12 mouse cellular contexts compared by ENCODE assay signal in genomic region chr6:30635361-30635862, GRCm38 (mm10). TPM values are rescaled to one million over a fixed set of nuclear protein-coding genes. Genes with fewer than 3 reads are reported as not detected.
DNase-seq lines count a peak whose midpoint lies in the region; ATAC-seq and TF ChIP-seq lines count a peak whose summit lies in the region.
"Had no signal": no experiment of that assay in that cellular context is flagged by ENCODE, and none has a peak within 500 bp of the region (broad histone marks: within the 10 kb centered on the region; RNA-seq: fewer than 3 reads in every experiment).

No protein-coding gene starts in this region.

- intact Hi-C loops in heart, adult 2 months (cut with DNase I): no loop called here

- no peaks in the 10 kb centered on the region for H3K36me3 ChIP-seq in heart, embryonic 16.5 days (ENCODE audit: control insufficient read depth, insufficient read depth)
- H3K36me3 ChIP-seq in heart, adult 2 months (ENCODE audit: control insufficient read depth, insufficient read depth, low read length): no peaks in the 10 kb centered on the region
- H3K36me3 ChIP-seq in midbrain, embryonic 11.5 days (ENCODE audit: control insufficient read depth, insufficient read depth, low read length): no peaks in the 10 kb centered on the region
- no peaks in the 10 kb centered on the region for H3K36me3 ChIP-seq in midbrain, embryonic 13.5 days
- no peaks in the 10 kb centered on the region for H3K36me3 ChIP-seq in embryonic facial prominence, embryonic 13.5 days
- no peaks in the 10 kb centered on the region for H3K36me3 ChIP-seq in myocyte (ENCODE audit: control insufficient read depth, insufficient read depth)

- TF ChIP-seq POLR2A in heart, adult 2 months (IDR thresholded peaks at IDR 0.05; ENCODE audit: insufficient read depth, low read depth, low read length): no peak
- no peak for TF ChIP-seq POLR2A in myocyte (IDR thresholded peaks at IDR 0.05; ENCODE audit: insufficient read length, low read depth)

- no peaks in the 10 kb centered on the region for H3K27me3 ChIP-seq in heart, embryonic 16.5 days (ENCODE audit: control insufficient read depth, insufficient read depth, low read length)
- H3K27me3 ChIP-seq in heart, adult 2 months (ENCODE audit: control insufficient read depth, insufficient read depth, low read length): no peaks in the 10 kb centered on the region
- no peaks in the 10 kb centered on the region for H3K27me3 ChIP-seq in midbrain, embryonic 11.5 days (ENCODE audit: control insufficient read depth, insufficient read depth, low read length)
- H3K27me3 ChIP-seq in midbrain, embryonic 13.5 days: no peaks in the 10 kb centered on the region
- no peaks in the 10 kb centered on the region for H3K27me3 ChIP-seq in embryonic facial prominence, embryonic 13.5 days
- H3K27me3 ChIP-seq in myocyte (ENCODE audit: control insufficient read depth, insufficient read depth, insufficient read length): no peaks in the 10 kb centered on the region

- H3K79me2 ChIP-seq in heart, adult 2 months (replicated peaks; ENCODE audit: control insufficient read depth, insufficient read depth, low read length): no peaks in the 10 kb centered on the region
- no peaks in the 10 kb centered on the region for H3K79me2 ChIP-seq in myocyte (ENCODE audit: control insufficient read depth, insufficient read depth)

- no peak for TF ChIP-seq CTCF in heart, adult 2 months (IDR thresholded peaks at IDR 0.05)

- no peaks in the 10 kb centered on the region for H3K9me3 ChIP-seq in heart, embryonic 16.5 days (replicated peaks; ENCODE audit: control insufficient read depth, low read length)
- peaks cover 4% of the 10 kb centered on the region for H3K9me3 ChIP-seq in midbrain, embryonic 11.5 days (ENCODE audit: control insufficient read depth, low read length)
- H3K9me3 ChIP-seq in midbrain, embryonic 13.5 days: no peaks in the 10 kb centered on the region
- H3K9me3 ChIP-seq in embryonic facial prominence, embryonic 13.5 days: no peaks in the 10 kb centered on the region

- no peak for TF ChIP-seq EP300 in heart, adult 2 months (IDR thresholded peaks at IDR 0.05; ENCODE audit: insufficient read depth, low read depth, low read length)

- H3K4me2 ChIP-seq in heart, embryonic 16.5 days (ENCODE audit: low read depth, low read length): no peak overlapping the region
- H3K4me2 ChIP-seq in midbrain, embryonic 11.5 days: no peak overlapping the region
- H3K4me2 ChIP-seq in midbrain, embryonic 13.5 days (replicated peaks): no peak overlapping the region
- no peak overlapping the region for H3K4me2 ChIP-seq in embryonic facial prominence, embryonic 13.5 days
- no peak overlapping the region for H3K4me2 ChIP-seq in myocyte (ENCODE audit: low read depth)

- WGBS in heart, embryonic 16.5 days: 28% methylated on average over 8 of the region's 8 CpGs
- 37% methylated on average over 8 of the region's 8 CpGs for WGBS in heart, adult 2 months
- WGBS in midbrain, embryonic 11.5 days: 39% methylated on average over 8 of the region's 8 CpGs
- WGBS in midbrain, embryonic 13.5 days: 54% methylated on average over 8 of the region's 8 CpGs
- 28% methylated on average over 8 of the region's 8 CpGs for WGBS in embryonic facial prominence, embryonic 13.5 days

- ATAC-seq in heart, embryonic 16.5 days (replicated peaks; ENCODE audit: extremely low read depth, insufficient read depth, low FRiP score): peak; percentile 31; the same call in 1 of the 2 replicates
- no peak for ATAC-seq in midbrain, embryonic 11.5 days (ENCODE audit: low FRiP score)
- ATAC-seq in midbrain, embryonic 13.5 days: no peak
- ATAC-seq in embryonic facial prominence, embryonic 13.5 days (ENCODE audit: insufficient number of reproducible peaks, insufficient read depth, low FRiP score, low TSS enrichment, low read depth): no peak
- ATAC-seq in CD4-positive, CD25-positive, alpha-beta regulatory T cell, adult 4 months: no peak

- no peak overlapping the region for H3K9ac ChIP-seq in heart, embryonic 16.5 days (ENCODE audit: low read length)
- H3K9ac ChIP-seq in heart, adult 2 months (ENCODE audit: low read depth, low read length): no peak overlapping the region
- H3K9ac ChIP-seq in midbrain, embryonic 11.5 days (ENCODE audit: low read length): no peak overlapping the region
- H3K9ac ChIP-seq in midbrain, embryonic 13.5 days (replicated peaks): no peak overlapping the region
- H3K9ac ChIP-seq in embryonic facial prominence, embryonic 13.5 days: no peak overlapping the region

- peak overlapping the region; percentile 64 for H3K27ac ChIP-seq in heart, embryonic 16.5 days (ENCODE audit: low read length)
- H3K27ac ChIP-seq in heart, adult 2 months: no peak overlapping the region
- H3K27ac ChIP-seq in midbrain, embryonic 11.5 days (ENCODE audit: low read depth, low read length): peak overlapping the region; percentile 35; the same call in 1 of the 2 replicates
- H3K27ac ChIP-seq in midbrain, embryonic 13.5 days: no peak overlapping the region
- H3K27ac ChIP-seq in embryonic facial prominence, embryonic 13.5 days: peak overlapping the region; percentile 86

- H3ac ChIP-seq in myocyte (ENCODE audit: control insufficient read depth, insufficient read length): no peak overlapping the region

- no peak for DNase-seq in heart, adult 2 months
- no peak for DNase-seq in midbrain, embryonic 11.5 days (ENCODE audit: low spot score, missing footprints)
- DNase-seq in gastrocnemius, adult 8-10 months (ENCODE audit: low spot score in 2 of 2): no peak
- DNase-seq: cerebellum, postnatal 36 days; heart, postnatal 10 days; left cerebral cortex, postnatal 4 days had no signal

- peaks cover 16% of the 10 kb centered on the region for H3K4me1 ChIP-seq in heart, embryonic 16.5 days (ENCODE audit: control insufficient read depth, insufficient read depth, low read length)
- no peaks in the 10 kb centered on the region for H3K4me1 ChIP-seq in heart, adult 2 months (ENCODE audit: control insufficient read depth, insufficient read depth, low read length)
- H3K4me1 ChIP-seq in midbrain, embryonic 11.5 days (ENCODE audit: control insufficient read depth, insufficient read depth, low read length): peaks cover 9% of the 10 kb centered on the region
- peaks cover 11% of the 10 kb centered on the region for H3K4me1 ChIP-seq in midbrain, embryonic 13.5 days (replicated peaks)
- H3K4me1 ChIP-seq in embryonic facial prominence, embryonic 13.5 days: peaks cover 36% of the 10 kb centered on the region

- H3K4me3 ChIP-seq in heart, embryonic 16.5 days (ENCODE audit: low read length): no peak overlapping the region
- H3K4me3 ChIP-seq in heart, adult 2 months: no peak overlapping the region
- H3K4me3 ChIP-seq in midbrain, embryonic 11.5 days (ENCODE audit: low read depth, low read length): no peak overlapping the region
- no peak overlapping the region for H3K4me3 ChIP-seq in midbrain, embryonic 13.5 days (replicated peaks)
- H3K4me3 ChIP-seq in embryonic facial prominence, embryonic 13.5 days: no peak overlapping the region
- no peak overlapping the region for H3K4me3 ChIP-seq in myocyte

TF ChIP-seq in myocyte, 11 proteins besides CTCF, POLR2A, EP300 and RAD21:
- TF ChIP-seq MYOD1 (IDR thresholded peaks at IDR 0.05; ENCODE audit: control insufficient read depth in 1 of 3, insufficient read length in 2 of 3, low read depth in 2 of 3) (peak in 2 of 3 experiments; percentile 21 to 27), TCF12 (IDR thresholded peaks at IDR 0.05; ENCODE audit: insufficient read depth, poor library complexity, severe bottlenecking) (no peak)

RNA-seq across cellular contexts. Expression of gene Cpa1, which starts 3.6 kb away (rescaled TPM):
- 6.5 and 7.2 TPM in 2 replicates for polyA plus RNA-seq in heart, embryonic 16.5 days (2015; fragmentation: Nextera tagmentation; extraction: Ambion mirVana)
- under 1 TPM in 1 of 2 experiments, not detected in 1; 0.14 TPM for total RNA-seq in heart, adult 2 months (2021)
- 0.21 and 0.44 TPM in 2 replicates for polyA plus RNA-seq in heart, adult 2 months (2012; rRNA removed)
- polyA plus RNA-seq in midbrain, embryonic 11.5 days (2014; fragmentation: Nextera tagmentation; extraction: Ambion mirVana): 0.08 TPM in 1 of 2 replicates, not detected in the other
- polyA plus RNA-seq in midbrain, embryonic 13.5 days (2015; fragmentation: Nextera tagmentation; extraction: Ambion mirVana): 0.63 and 0.79 TPM in 2 replicates
- 0.34 and 0.87 TPM in 2 replicates for polyA plus RNA-seq in embryonic facial prominence, embryonic 13.5 days (2015; fragmentation: Nextera tagmentation; extraction: Ambion mirVana)
- 0.29 TPM for polyA plus RNA-seq in myocyte (2012; fragmentation: generic; extraction: Trizol)
- polyA plus RNA-seq in CD4-positive, CD25-positive, alpha-beta regulatory T cell, adult 4 months (2017; shearing (Covaris generic)): not detected
- total RNA-seq in gastrocnemius, adult 8-10 months (2022): not detected
- total RNA-seq: layer of hippocampus, adult 18-20 months; left cerebral cortex, postnatal 4 days had no signal

RNA-seq across cellular contexts. Expression of gene Cpa5, which starts 24.6 kb away (rescaled TPM):
- 0.55 and 0.59 TPM in 2 replicates for polyA plus RNA-seq in heart, embryonic 16.5 days (2015; fragmentation: Nextera tagmentation; extraction: Ambion mirVana)
- not detected for total RNA-seq in heart, adult 2 months (2021)
- polyA plus RNA-seq in heart, adult 2 months (2012; rRNA removed): not detected in 2 replicates
- 0.25 and 0.46 TPM in 2 replicates for polyA plus RNA-seq in midbrain, embryonic 11.5 days (2014; fragmentation: Nextera tagmentation; extraction: Ambion mirVana)
- polyA plus RNA-seq in midbrain, embryonic 13.5 days (2015; fragmentation: Nextera tagmentation; extraction: Ambion mirVana): 0.10 TPM in 1 of 2 replicates, not detected in the other
- polyA plus RNA-seq in embryonic facial prominence, embryonic 13.5 days (2015; fragmentation: Nextera tagmentation; extraction: Ambion mirVana): 0.12 and 0.28 TPM in 2 replicates
- not detected for polyA plus RNA-seq in myocyte (2012; fragmentation: generic; extraction: Trizol)
- not detected for polyA plus RNA-seq in CD4-positive, CD25-positive, alpha-beta regulatory T cell, adult 4 months (2017; shearing (Covaris generic))
- total RNA-seq in gastrocnemius, adult 8-10 months (2022): not detected
- total RNA-seq: heart, postnatal 10 days; layer of hippocampus, adult 18-20 months; left cerebral cortex, postnatal 4 days had no signal

RNA-seq across cellular contexts. Expression of gene Cep41, which starts 58.1 kb away (rescaled TPM):
- 9.3 and 10.5 TPM in 2 replicates for polyA plus RNA-seq in heart, embryonic 16.5 days (2015; fragmentation: Nextera tagmentation; extraction: Ambion mirVana)
- 1 to 10 TPM; 1.3 to 1.4 TPM for total RNA-seq in heart, adult 2 months (2021)
- polyA plus RNA-seq in heart, adult 2 months (2012; rRNA removed): 1.9 and 2.3 TPM in 2 replicates
- polyA plus RNA-seq in midbrain, embryonic 11.5 days (2014; fragmentation: Nextera tagmentation; extraction: Ambion mirVana): 23.8 and 24.5 TPM in 2 replicates
- polyA plus RNA-seq in midbrain, embryonic 13.5 days (2015; fragmentation: Nextera tagmentation; extraction: Ambion mirVana): 15.5 and 17.1 TPM in 2 replicates
- 23.4 and 23.9 TPM in 2 replicates for polyA plus RNA-seq in embryonic facial prominence, embryonic 13.5 days (2015; fragmentation: Nextera tagmentation; extraction: Ambion mirVana)
- polyA plus RNA-seq in myocyte (2012; fragmentation: generic; extraction: Trizol): 5.5 TPM
- 10 to 100 TPM; 11.3 to 12.6 TPM for polyA plus RNA-seq in CD4-positive, CD25-positive, alpha-beta regulatory T cell, adult 4 months (2017; shearing (Covaris generic))
- total RNA-seq in gastrocnemius, adult 8-10 months (2022): under 1 TPM; 0.12 to 0.83 (median 0.41) TPM

Comparison
In these comparisons a context has a peak if more than half of its experiments do, and no peak if none do; other contexts are left out.
1. H3K27ac ChIP-seq: peak in heart, embryonic 16.5 days (single experiment), midbrain, embryonic 11.5 days (single experiment) and embryonic facial prominence, embryonic 13.5 days (single experiment); none in heart, adult 2 months (single experiment) and midbrain, embryonic 13.5 days (single experiment).